Mouse (Mus musculus): ENCODE measurements around the gene Actg1.
A peak's percentile ranks its signal among the peaks of the same experiment; 100 is the strongest.

Gene Actg1

DNA sequence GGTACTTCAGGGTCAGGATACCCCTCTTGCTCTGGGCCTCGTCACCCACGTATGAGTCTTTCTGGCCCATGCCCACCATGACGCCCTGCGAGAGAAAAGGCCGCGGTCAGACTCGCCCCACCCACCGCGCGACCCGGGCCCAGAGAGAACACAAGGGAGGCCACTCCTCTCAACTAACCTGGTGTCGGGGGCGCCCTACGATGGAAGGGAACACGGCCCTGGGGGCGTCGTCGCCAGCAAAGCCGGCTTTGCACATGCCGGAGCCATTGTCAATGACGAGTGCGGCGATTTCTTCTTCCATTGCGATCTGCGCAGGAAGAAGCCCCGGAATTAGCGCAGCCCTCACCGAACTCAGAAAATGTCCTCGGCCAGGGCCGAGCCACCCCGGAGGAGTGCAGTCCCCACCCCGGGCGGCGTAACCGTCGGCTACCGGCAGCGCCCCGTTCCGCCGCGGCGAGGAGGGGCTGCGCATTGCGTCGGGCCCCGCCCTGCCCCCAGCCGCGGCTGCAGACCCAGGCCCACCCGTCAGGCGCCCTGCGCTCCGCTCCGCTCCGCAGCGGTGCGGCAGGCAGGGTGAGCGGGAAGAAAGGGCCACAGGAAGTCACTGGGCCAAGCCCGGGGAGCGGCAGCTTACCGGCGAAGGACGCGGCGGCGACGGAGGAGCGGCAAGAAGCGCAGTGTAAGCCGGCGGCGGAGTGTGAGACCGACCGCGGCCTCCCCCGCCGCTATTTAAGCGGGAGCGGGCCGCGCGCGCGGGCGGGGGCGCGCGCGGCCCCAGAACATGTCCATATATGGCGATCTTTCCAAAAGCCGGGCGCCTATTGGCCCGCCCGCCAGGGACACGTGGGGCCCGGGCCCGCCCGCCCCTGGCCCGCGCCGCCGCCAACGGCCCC, at the start of gene Actg1:
TSS of gene Actg1 (minus strand) at position 752 of the 893 bp plus-strand sequence.
- DNase-seq (ENCODE audit: low read depth, low spot score) = no peak

DNA sequence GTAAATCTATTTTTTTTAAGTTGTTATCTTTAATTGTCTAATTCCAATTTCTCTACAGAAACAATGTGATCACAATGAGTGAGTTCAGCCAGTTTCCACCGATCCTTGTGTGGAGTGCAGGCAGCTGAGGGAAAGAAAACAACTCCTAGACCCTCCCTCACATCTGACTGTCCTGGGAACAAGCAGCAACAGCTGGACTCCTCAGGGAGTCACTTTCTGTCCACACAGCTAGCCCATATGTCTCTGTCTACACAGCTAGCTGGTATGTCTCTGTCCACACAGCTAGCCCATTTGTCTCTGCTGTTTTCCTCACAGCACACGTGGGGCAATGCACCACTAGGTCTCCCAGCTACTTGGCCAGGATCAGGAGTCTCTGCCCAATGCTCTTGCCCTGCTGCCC, 49.3 kb upstream of the Actg1 start:
- DNase-seq (ENCODE audit: low read depth, low spot score) = no peak

DNA sequence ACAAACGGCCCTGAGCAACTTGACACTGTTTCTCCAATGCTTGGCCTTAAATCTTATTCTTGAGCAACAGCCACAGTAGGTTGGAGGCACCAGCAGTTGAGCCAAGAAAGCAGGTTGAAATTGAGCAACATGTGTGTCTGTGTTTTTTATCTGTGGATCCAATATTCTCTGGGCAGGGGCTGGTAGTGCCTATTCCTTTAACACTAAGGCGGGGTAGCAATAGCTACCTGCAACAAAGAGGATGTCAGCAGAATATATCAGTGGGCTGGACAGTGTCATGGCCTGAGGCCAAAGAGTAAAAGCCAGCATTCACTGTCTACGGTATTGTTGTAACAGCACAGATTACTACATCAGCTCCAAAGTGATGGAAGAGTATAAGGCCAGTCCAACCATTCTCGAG, 47.3 kb upstream of the Actg1 start:
- DNase-seq (ENCODE audit: low read depth, low spot score) = no peak

DNA sequence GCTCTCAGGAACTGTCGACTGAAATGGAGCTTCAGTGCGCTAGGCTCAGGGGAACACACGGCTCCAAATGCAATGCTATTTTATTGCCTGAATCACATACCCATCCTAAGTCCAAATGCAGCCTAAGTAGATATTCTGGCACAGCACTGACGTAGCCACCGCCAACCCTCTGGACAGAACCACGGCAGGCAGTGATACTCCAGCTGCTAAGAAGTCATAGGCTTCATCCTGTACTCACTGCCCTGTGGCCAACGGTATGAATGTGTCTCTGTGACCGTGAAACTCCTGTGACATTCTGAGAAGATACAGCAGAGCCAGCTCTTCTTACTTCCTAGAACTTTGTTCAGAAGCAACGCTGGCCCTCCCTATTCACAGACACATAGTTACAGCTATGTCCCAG, 40.2 kb upstream of the Actg1 start:
- DNase-seq (ENCODE audit: low read depth, low spot score) = no peak

DNA sequence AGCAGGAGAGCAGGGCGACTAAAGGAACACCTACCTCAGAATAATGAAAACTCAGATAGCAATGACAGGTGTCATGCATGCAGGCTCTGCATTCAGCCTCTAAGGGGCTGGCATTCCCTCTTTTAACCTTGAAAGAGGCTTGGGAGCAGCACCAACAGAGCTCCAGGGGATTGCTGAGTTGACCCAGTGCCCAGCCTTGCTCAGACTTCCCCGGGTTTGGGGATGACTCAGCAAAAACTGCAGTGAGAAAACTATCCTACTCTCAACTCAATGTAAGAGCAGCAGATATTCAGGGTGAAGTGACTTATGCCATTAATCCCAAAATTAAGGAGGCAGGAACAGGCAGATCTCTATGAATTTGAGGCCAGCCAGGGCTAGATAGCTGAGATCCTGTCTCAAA, 38.8 kb upstream of the Actg1 start:
- DNase-seq (ENCODE audit: low read depth, low spot score) = no peak

DNA sequence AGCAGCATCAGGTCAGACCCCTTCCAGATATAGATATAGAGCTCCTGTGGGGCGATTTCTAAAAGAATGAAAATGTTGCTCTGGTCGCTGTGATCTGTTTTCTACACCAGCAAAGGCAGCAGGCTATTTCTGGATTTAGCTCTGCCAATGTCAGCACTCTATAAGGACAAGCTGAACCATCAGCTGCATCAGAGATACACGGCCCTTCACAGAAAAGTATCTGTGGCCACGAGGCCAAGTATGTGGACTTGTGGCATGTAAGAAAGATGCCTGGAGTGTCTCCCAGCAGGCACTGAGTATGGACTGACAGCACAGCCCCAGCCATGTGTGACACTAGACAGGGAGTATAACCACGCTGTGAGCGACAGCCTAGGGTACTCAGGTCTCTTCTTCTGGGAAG, 38.3 kb upstream of the Actg1 start:
- no peak for DNase-seq (ENCODE audit: low read depth, low spot score)

DNA sequence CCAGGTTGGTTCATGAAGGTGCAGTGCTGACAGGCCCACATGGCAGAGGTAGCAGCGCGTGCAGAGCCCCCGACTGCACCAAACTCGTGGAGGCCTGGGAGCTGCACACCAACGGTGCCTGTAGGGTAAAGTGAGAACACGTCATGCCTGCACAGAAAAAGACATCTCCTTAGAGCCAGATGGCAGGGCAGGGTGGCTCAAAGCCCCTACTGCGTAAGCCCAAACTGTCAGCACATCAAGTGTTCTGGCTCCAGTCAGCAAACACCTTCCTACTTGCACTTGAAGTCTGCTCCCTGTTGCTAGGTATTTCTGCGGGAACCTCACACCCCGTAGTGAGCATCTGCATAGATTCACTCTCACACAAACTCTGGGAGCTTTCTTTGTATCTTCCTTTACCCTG, 34.2 kb upstream of the Actg1 start:
- DNase-seq (ENCODE audit: low read depth, low spot score) = peak; percentile 63

DNA sequence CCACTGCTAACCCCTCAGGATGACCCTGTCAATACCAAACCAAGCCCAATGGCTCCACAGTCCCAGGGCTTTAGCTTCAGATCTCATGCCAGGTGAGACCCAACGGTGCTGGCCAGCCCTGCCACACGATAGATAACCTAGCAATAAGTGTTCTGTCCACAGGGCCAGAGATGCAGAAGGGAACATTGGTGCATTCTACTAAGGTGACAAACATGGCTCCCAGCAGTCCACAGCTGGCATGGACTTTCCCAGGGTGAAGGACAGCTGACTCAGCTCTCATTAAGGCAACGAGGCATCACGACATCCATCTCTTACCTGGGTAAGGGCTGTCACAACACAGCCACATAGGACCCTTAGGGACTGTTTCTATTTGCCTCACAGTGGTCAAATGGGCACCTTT, 32.8 kb upstream of the Actg1 start:
- DNase-seq (ENCODE audit: low read depth, low spot score) = no peak

DNA sequence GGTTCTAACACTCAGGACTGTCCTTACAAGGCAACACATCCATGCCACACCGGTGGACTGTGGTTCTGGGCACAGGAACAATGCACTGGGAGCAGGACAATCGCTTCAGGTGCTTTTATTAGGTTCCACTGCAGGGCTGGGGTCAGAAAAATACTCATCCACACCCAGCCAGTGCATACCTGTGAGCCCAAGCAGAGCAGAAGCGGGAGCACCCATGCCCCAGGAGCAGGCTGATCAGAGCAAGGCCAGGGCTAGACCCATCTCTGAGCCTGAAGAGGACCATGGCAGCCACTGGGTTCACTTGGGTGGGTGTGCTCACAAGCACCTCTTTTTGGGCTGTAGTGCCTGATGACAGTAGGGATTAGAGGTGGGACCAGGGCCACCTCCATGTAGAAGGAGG, 31.9 kb upstream of the Actg1 start:
- no peak for DNase-seq (ENCODE audit: low read depth, low spot score)

DNA sequence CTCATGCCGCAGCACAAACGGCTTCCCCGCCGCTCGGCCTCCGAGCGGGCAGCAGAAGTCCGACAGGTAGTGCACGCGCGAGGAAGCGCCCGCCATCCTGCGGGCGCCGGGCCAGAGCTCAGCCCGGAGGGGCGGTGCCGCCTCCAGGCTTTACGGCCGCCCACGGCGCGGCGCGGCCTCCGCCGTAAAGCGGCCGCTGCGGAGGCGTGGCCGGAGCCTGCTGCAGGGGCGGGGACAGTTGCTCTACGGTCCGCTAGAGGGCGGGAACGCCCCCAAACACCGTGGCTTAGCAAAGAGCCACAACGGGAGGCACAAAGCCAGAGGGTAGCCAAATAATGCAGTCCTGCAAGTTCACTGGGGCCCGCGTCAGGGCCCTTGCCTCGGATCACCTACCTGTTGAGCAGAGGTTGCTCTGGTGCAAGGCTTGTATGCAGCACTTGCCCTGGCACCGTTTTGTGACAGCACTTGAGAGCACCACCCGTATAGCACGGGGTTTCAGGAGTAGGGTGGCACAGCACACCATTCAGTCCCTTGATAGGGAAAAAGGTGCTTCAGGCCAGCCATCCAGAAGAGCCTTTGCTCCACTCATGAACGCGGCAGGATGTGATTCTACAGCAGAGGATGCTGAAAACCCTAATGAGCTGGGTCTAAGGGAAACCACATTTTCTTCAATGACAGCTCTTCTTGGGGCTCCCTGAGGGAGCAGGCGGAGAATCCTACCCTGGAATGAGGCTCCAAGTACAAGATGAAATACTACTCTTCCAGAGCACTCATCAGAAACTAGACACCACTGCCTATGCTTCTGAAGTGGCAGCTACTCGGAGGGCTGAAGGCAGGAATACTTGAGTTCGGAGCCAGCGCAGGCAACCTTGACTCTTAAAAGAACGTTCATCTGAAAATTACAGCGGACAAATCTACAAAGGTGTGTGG, 30.5 kb upstream of the Actg1 start, which contains the start of gene Faap100:
TSS of gene Faap100 (minus strand) at position 154 of the 930 bp plus-strand sequence.
- peak; percentile 78 for DNase-seq (ENCODE audit: low read depth, low spot score)

DNA sequence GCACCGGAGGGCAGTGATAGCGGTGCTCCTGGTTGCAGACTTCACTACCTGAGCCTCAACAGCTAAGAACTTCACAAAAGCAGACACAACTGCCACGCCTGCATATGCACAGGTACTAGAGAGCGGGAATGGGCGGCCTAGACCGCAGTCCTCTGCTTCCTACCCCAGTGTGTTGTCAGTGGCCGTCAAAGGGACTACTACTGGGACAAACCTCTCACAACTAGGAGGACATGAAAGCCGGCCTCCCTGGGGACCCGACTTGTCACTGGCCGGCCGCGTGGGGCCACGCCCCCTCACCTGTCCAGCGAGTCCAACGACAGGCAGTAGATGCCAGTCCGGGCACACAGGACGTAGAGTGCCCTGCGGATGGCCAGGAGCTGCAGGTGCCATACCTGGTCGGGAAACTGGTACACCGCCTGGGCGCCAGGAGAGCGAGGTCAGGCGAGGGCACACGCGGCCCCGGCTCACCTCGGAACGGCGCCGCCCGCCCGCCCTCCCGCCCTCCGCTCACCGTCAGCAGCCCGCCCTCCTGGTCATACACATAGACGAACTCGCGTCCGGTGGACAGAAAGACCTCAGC, 29.8 kb upstream of the Actg1 start:
- no peak for DNase-seq (ENCODE audit: low read depth, low spot score)

DNA sequence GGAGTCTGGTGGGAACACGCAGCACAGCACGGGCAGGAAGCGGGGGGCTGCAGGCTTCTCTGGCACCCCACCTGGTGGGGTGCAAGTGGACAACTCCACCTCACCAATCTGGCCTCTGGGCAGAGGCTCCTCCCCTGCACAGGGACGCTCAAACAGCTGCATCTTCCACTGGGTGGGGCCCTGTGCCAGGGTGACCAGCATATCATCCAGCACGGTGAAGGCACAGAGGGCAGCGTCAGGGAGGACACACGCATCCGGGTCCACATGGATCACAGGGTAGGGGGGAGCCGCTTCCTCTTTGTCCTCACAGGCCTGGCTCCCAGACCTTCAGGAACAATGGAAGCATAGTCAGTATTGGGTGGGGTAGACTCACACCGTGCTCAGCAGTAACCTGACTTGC, 29.0 kb upstream of the Actg1 start:
- DNase-seq (ENCODE audit: low read depth, low spot score) = no peak

DNA sequence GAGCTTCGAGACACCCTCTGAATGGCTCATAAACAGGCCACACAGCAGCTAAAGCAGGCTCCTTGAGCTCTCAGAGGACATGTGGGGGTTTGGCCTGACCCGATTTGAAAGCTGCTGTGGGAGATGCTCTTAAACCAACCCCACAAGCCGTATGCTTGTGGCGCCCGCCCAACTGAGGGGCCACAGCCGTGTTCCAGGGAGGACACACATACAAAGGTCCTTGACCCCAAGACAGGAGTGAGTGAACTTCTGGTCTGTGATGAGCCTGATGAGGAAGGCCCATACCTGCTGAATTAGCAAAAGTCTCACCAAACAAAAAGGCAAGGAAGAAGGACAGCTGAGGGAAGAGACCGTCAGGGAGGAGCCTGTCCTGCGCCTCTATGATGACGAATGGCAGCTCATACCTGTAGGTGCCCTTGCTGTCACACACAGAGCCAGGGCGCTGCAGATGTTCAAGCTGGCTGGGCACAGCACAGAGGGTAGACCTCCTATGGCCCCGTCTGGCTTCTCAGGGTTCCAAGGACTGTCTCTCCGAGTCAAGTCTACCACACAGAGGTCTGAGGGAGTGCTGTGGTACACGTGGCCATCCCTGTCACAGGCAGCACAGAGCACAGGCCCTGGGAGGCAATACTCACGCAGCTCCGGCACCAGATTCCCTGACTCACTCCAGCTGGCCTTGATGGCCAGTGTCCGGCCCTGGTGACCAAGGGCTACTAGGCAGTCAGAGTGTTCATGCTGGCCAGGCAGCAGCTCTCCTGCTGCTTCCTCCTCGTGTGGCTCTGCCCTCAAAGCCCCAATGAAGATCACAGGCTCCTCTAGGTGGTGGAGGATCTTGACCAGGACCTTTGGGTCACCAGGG, 28.2 kb upstream of the Actg1 start:
- no peak for DNase-seq (ENCODE audit: low read depth, low spot score)

DNA sequence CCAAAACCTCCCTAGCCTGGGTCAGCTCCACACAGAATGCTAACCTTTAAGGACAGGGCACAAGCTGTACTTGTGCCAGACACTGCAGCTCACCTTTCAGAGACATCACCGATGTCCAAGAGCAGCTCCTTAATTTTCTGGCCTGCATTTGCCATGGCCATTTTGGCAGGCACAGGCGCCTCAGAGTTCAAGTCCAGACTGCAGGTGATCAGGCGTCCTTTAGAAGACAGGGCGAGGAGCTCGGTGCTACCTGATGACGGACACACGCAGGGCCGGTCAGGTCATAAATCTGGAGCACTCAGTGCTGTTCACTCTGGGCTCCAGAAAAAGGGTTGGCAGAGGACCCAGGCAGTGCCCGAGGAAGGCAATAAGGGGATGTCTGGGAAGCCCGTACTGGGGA, 27.0 kb upstream of the Actg1 start:
- no peak for DNase-seq (ENCODE audit: low read depth, low spot score)

DNA sequence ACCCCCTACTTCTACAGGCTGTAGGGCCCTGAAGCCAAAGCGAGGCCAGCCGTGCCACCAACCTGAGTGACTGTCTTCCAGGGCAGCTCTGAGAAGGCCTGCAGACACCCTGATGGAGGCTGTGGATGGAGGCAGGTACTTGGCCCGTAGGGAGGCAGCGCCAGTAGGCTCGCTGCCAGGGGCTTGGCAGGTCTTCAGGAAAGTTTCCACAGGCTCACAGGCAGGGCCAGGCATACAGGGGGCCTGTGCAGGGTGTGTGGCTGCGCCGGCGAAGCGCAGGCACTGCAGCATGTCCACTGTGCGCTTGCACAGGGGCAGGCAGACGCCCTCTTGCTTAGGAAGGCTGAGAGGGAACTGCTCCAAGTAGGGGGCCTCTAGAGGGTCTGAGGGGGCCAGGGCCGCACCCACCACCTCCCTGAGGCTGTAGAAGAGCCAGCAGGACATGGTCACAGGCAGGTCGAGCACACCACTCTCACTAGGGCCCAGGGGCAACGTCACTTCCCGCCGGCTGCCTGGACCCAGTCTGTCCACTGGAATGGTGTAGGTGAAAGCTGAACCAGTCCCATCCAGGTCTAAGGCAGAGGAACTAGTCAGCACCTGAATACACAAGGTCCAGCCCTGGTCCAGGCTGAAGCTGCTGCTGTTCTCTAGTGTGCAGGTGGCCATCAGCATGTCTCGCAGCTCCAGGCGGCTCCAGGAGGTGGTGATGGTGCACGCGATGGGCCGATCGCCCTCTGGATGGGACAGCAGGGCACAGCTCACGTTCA, 25.7 kb upstream of the Actg1 start:
- DNase-seq (ENCODE audit: low read depth, low spot score) = no peak

DNA sequence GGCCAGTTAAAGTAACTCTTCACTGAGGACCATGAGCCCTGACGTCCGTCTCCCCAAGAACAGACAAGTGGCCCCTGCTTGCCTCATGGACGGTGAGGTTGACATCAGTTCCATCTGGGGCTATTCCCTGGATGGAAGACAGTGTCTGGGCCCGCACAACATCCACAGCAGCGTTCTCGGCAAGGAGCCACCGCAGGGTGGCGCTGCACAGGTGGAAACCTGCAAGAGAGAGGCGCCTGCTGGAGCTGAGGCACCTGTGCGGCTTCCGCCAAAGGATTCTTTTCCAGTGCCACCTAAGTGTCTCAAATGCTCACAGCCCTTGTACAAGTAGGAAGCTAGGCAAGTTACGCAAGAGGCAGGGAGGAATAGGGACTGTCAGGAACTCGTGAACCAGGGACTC, 24.7 kb upstream of the Actg1 start:
- no peak for DNase-seq (ENCODE audit: low read depth, low spot score)

DNA sequence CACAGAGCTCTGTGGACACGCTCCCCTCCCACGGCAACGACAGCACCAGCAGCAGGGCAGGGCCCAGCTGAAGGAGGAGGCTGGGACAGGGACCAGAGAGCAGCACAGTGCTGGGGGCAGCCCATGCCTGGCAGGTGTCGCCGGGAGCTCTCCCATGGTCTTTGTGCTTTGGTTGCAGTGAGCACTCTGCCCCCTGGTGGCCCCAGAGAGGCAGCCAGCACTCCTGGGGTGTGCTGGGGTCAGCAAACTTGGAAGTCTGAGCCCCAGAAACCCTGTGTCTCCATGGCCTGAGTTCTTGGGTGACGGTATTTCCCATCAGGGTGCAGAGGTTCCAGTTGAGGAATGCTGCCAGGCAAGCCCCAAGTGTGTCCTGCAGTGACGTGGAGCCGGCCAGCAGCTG, 21.3 kb upstream of the Actg1 start:
- DNase-seq (ENCODE audit: low read depth, low spot score) = no peak

DNA sequence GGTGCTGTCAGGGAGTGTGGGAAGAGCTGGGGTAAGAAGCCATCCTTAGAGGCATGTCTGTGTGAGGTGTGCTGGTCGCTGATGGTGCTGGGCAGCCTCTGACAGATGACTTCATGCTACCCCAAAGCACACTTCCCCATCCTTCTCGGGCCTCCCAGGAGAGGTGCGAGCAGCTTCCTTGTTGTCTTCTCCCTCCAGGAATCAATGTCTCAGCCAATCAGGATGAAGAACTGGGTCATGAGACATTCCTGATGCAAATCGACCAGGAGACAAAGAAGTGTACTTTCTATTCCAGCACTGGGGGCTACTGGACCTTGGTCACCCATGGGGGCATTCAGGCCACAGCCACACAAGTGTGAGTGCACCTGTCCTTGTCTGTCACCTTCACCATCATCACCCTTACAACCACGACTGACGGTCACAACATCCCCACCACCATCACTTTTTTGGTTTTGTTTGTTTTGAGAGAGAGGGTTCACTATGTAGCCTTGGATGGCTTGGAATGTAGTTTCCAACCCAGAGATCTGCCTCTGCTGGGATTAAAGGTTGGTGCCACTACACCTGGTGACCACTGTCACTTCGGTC, 18.2 kb upstream of the Actg1 start:
- DNase-seq (ENCODE audit: low read depth, low spot score) = no peak

DNA sequence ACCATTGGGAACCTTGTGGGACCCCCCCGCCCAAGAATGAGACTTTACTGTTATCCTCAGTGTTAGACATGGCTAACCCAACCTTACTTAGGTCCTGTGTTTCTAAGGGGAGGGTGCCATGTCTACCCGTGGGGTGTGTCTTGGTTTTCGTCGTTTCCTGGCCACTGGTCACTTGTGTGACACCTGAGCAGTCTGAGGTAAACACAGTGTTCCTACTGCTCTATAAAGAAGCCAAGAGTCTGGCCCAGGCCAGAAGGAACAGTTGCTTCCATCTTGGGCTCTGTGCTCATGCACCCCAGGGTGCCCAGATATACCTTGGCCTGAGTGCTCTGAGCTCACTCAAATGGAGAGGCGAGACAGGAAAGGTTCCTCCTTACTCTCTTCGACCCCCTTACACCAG, 14.5 kb upstream of the Actg1 start:
- DNase-seq (ENCODE audit: low read depth, low spot score) = no peak

DNA sequence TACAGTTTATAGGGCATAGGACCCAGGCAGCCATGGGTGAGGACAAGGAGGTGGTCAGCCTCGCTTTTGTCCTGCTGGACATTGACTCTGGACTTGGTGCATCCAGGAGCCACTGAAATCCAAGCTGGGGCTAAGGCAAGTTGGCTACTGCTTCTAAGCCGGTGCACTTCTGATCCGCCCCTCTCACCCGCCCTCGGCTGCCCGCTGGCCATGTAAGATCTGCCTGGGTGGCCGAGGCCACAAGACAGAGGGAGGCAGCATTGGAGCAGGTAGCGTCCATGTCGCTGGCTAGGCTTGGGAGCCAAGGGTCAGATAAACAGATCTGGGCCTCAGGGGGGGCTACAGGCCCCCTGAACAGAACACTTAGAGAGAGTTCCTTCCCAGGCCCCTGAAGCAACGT, 13.0 kb upstream of the Actg1 start, which contains the start of gene Fscn2:
TSS of gene Fscn2 (plus strand) at position 240 of the 400 bp plus-strand sequence.
- no peak for DNase-seq (ENCODE audit: low read depth, low spot score)

Data from telencephalon, adult 2 months (tissue).